Mouse (Mus musculus) limb, embryonic 13.5 days (tissue): ENCODE measurements around the gene Rrp36. TPM values are rescaled to one million over a fixed set of nuclear protein-coding genes. Genes with fewer than 3 reads are reported as not detected.
A peak's percentile ranks its signal among the peaks of the same experiment; 100 is the strongest.

Experiments used
- ATAC-seq: fragments of 200-750 bp; cut with Nextera tagmentation; 2 replicates; pipeline ENCODE4 v1.8.0; 2017; ENCODE audit warnings: low read depth, moderate number of reproducible peaks, moderate TSS enrichment; ENCODE audit not compliant: low FRiP score
- H3K27ac ChIP-seq: fragments of 300-500 bp; sonication (generic); 2 replicates; pipeline ENCODE4 v1.5.1; 2015; ENCODE audit warnings: inconsistent platforms, mild to moderate bottlenecking, moderate library complexity
- H3K27me3 ChIP-seq: fragments of 300-500 bp; sonication (generic); 2 replicates; pipeline ENCODE4 v1.6.1; 2015; ENCODE audit warnings: mild to moderate bottlenecking, inconsistent platforms
- H3K36me3 ChIP-seq: fragments of 300-500 bp; sonication (generic); 2 replicates; pipeline ENCODE4 v1.6.1; 2015; ENCODE audit warnings: inconsistent platforms, mild to moderate bottlenecking, moderate library complexity
- H3K4me1 ChIP-seq: fragments of 300-500 bp; sonication (generic); 2 replicates; pipeline ENCODE4 v1.6.1; 2015; ENCODE audit warnings: inconsistent platforms
- H3K4me2 ChIP-seq: fragments of 300-500 bp; sonication (generic); replicated peaks from 2 replicates; pipeline ENCODE4 v1.6.1; 2015; ENCODE audit warnings: inconsistent platforms, mild to moderate bottlenecking, moderate library complexity
- H3K4me3 ChIP-seq: fragments of 300-500 bp; sonication (generic); 2 replicates; pipeline ENCODE4 v1.5.1; 2015; ENCODE audit warnings: moderate library complexity, mild to moderate bottlenecking, inconsistent platforms
- H3K9ac ChIP-seq: fragments of 300-500 bp; sonication (generic); 2 replicates; pipeline ENCODE4 v1.6.1; 2015; ENCODE audit warnings: mild to moderate bottlenecking, inconsistent platforms
- H3K9me3 ChIP-seq: fragments of 300-500 bp; sonication (generic); 2 replicates; pipeline ENCODE4 v1.6.1; 2016; ENCODE audit warnings: inconsistent platforms
- WGBS: fragments of 180-500 bp; shearing (Covaris S2); methylation state at CpG from one replicate; pipeline ENCODE4 v1.1.7; 2015; 5-methylcytosine and 5-hydroxymethylcytosine counted together
- polyA plus RNA-seq: library from polyadenylated mRNA; unstranded; fragments of >200 nt; fragmentation: Nextera tagmentation; extraction: Ambion mirVana; gene quantifications from 2 replicates; pipeline ENCODE4 v1.2.1, GENCODE M21; 2015

Gene Rrp36
- polyA plus RNA-seq, 1 experiment from 2014 or later = 67.6 TPM

GRCm38 (mm10) chr17:46656054-46656453 lies 18.1 kb downstream of the Rrp36 start:
- H3K9ac ChIP-seq = no peak overlapping the region
- H3K36me3 ChIP-seq = peaks cover 93% of the 10 kb centered on the region
- H3K4me1 ChIP-seq = peaks cover 28% of the 10 kb centered on the region
- no peak overlapping the region for H3K4me3 ChIP-seq
- H3K4me2 ChIP-seq = no peak overlapping the region
- no peaks in the 10 kb centered on the region for H3K9me3 ChIP-seq
- H3K27me3 ChIP-seq = no peaks in the 10 kb centered on the region
- WGBS = 72% methylated on average over 6 of the region's 6 CpGs
- H3K27ac ChIP-seq = no peak overlapping the region
- ATAC-seq = no peak

GRCm38 (mm10) chr17:46651755-46652547 lies 22.2 kb downstream of the Rrp36 start:
- no peak for ATAC-seq
- Histone ChIP-seq H3K4me3 (peak overlapping the region; percentile 80), H3K27ac (no peak overlapping the region), H3K9ac (peak overlapping the region; percentile 95), H3K27me3 (no peaks in the 10 kb centered on the region), H3K36me3 (peaks cover 66% of the 10 kb centered on the region), H3K4me1 (peaks cover 40% of the 10 kb centered on the region), H3K4me2 (peak overlapping the region; percentile 94), H3K9me3 (no peaks in the 10 kb centered on the region)
- 72% methylated on average over 20 of the region's 20 CpGs for WGBS

- 75% methylated on average over 17 of the region's 17 CpGs for WGBS
- peak overlapping the region; percentile 80 for H3K4me3 ChIP-seq
- H3K4me2 ChIP-seq = peak overlapping the region; percentile 94
- H3K9me3 ChIP-seq = no peaks in the 10 kb centered on the region
- ATAC-seq = no peak
- H3K27me3 ChIP-seq = no peaks in the 10 kb centered on the region
- H3K27ac ChIP-seq = peak overlapping the region; percentile 98
- peaks cover 45% of the 10 kb centered on the region for H3K4me1 ChIP-seq
- H3K36me3 ChIP-seq = peaks cover 59% of the 10 kb centered on the region
- peak overlapping the region; percentile 95 for H3K9ac ChIP-seq
Measured at GRCm38 (mm10) chr17:46651292-46651691, 22.9 kb downstream of the Rrp36 start.

GRCm38 (mm10) chr17:46650232-46651031 lies 23.7 kb downstream of the Rrp36 start, which contains the start of gene Cul7:
Gene Cul7, plus strand, starts transcription at chr17:46650337.
- Histone ChIP-seq H3K27me3 (no peaks in the 10 kb centered on the region), H3K9ac (peak within 1 kb of the TSS; percentile 95), H3K4me3 (peak within 1 kb of the TSS; percentile 80), H3K27ac (peak within 1 kb of the TSS; percentile 98), H3K4me1 (peaks cover 43% of the 10 kb centered on the region), H3K36me3 (peaks cover 50% of the 10 kb centered on the region), H3K9me3 (no peaks in the 10 kb centered on the region), H3K4me2 (peak within 1 kb of the TSS; percentile 94)
- ATAC-seq = peak; percentile 93
- WGBS = under 1% methylated on average over 47 of the region's 58 CpGs

- H3K27ac ChIP-seq = peak overlapping the region; percentile 98
- peak overlapping the region; percentile 80 for H3K4me3 ChIP-seq
- H3K4me2 ChIP-seq = peak overlapping the region; percentile 94
- peaks cover 47% of the 10 kb centered on the region for H3K36me3 ChIP-seq
- WGBS = 30% methylated on average over 15 of the region's 15 CpGs
- no peaks in the 10 kb centered on the region for H3K9me3 ChIP-seq
- ATAC-seq = no peak
- H3K4me1 ChIP-seq = peaks cover 47% of the 10 kb centered on the region
- no peaks in the 10 kb centered on the region for H3K27me3 ChIP-seq
- peak overlapping the region; percentile 95 for H3K9ac ChIP-seq
Measured at GRCm38 (mm10) chr17:46649811-46650210, 24.3 kb downstream of the Rrp36 start.

- WGBS = 92% methylated on average over 9 of the region's 9 CpGs
- Histone ChIP-seq H3K27ac (no peak overlapping the region), H3K27me3 (no peaks in the 10 kb centered on the region), H3K36me3 (peaks cover 33% of the 10 kb centered on the region), H3K4me2 (no peak overlapping the region), H3K9ac (no peak overlapping the region), H3K4me3 (no peak overlapping the region), H3K4me1 (peaks cover 51% of the 10 kb centered on the region), H3K9me3 (no peaks in the 10 kb centered on the region)
- no peak for ATAC-seq
Measured at GRCm38 (mm10) chr17:46648436-46648835, 25.7 kb downstream of the Rrp36 start.

- no peaks in the 10 kb centered on the region for H3K27me3 ChIP-seq
- H3K4me1 ChIP-seq = peaks cover 41% of the 10 kb centered on the region
- ATAC-seq = no peak
- WGBS = 92% methylated on average over 7 of the region's 7 CpGs
- H3K4me2 ChIP-seq = 0 out of 2 replicates have a peak overlapping the region, but pooled peaks have one; percentile 95
- no peaks in the 10 kb centered on the region for H3K9me3 ChIP-seq
- no peak overlapping the region for H3K27ac ChIP-seq
- H3K9ac ChIP-seq = no peak overlapping the region
- H3K36me3 ChIP-seq = peaks cover 31% of the 10 kb centered on the region
- peak overlapping the region; percentile 83; the same call in 1 of the 2 replicates for H3K4me3 ChIP-seq
Measured at GRCm38 (mm10) chr17:46647279-46647678, 26.9 kb downstream of the Rrp36 start.

GRCm38 (mm10) chr17:46646322-46646662 lies 27.9 kb downstream of the Rrp36 start:
- 0% methylated on average over 19 of the region's 19 CpGs for WGBS
- Histone ChIP-seq H3K4me1 (peaks cover 31% of the 10 kb centered on the region), H3K27ac (peak overlapping the region; percentile 67; the same call in 1 of the 2 replicates), H3K9me3 (no peaks in the 10 kb centered on the region), H3K9ac (peak overlapping the region; percentile 80), H3K36me3 (peaks cover 33% of the 10 kb centered on the region), H3K4me2 (peak overlapping the region; percentile 95), H3K4me3 (peak overlapping the region; percentile 83), H3K27me3 (no peaks in the 10 kb centered on the region)
- peak; percentile 13; the same call in 1 of the 2 replicates for ATAC-seq

GRCm38 (mm10) chr17:46645561-46646321 lies 28.4 kb downstream of the Rrp36 start, which contains the start of the genes Klc4 and Mrpl2:
Gene Klc4, minus strand, starts transcription at chr17:46646022.
Gene Mrpl2, plus strand, starts transcription at chr17:46646229.
- under 1% methylated on average over 53 of the region's 53 CpGs for WGBS
- peak; percentile 69 for ATAC-seq
- Histone ChIP-seq H3K4me3 (peak within 1 kb of the TSS; percentile 83), H3K4me1 (peaks cover 28% of the 10 kb centered on the region), H3K9me3 (no peaks in the 10 kb centered on the region), H3K27ac (peak within 1 kb of the TSS; percentile 67; the same call in 1 of the 2 replicates), H3K27me3 (no peaks in the 10 kb centered on the region), H3K9ac (peak within 1 kb of the TSS; percentile 80), H3K36me3 (peaks cover 39% of the 10 kb centered on the region), H3K4me2 (peak within 1 kb of the TSS; percentile 95)

GRCm38 (mm10) chr17:46644916-46645475 lies 29.2 kb downstream of the Rrp36 start:
- H3K9me3 ChIP-seq = no peaks in the 10 kb centered on the region
- H3K27me3 ChIP-seq = no peaks in the 10 kb centered on the region
- peak overlapping the region; percentile 83 for H3K4me3 ChIP-seq
- H3K27ac ChIP-seq = no peak overlapping the region
- 11% methylated on average over 11 of the region's 11 CpGs for WGBS
- peaks cover 46% of the 10 kb centered on the region for H3K36me3 ChIP-seq
- peak overlapping the region; percentile 79 for H3K9ac ChIP-seq
- peaks cover 28% of the 10 kb centered on the region for H3K4me1 ChIP-seq
- H3K4me2 ChIP-seq = peak overlapping the region; percentile 95
- ATAC-seq = no peak

- H3K27ac ChIP-seq = no peak overlapping the region
- peaks cover 21% of the 10 kb centered on the region for H3K4me1 ChIP-seq
- H3K4me3 ChIP-seq = peak overlapping the region; percentile 83
- peaks cover 52% of the 10 kb centered on the region for H3K36me3 ChIP-seq
- peak overlapping the region; percentile 95 for H3K4me2 ChIP-seq
- no peaks in the 10 kb centered on the region for H3K9me3 ChIP-seq
- no peak for ATAC-seq
- H3K27me3 ChIP-seq = no peaks in the 10 kb centered on the region
- 86% methylated on average over 12 of the region's 12 CpGs for WGBS
- 0 out of 2 replicates have a peak overlapping the region, but pooled peaks have one; percentile 79 for H3K9ac ChIP-seq
Measured at GRCm38 (mm10) chr17:46644152-46644805, 29.9 kb downstream of the Rrp36 start.
